Mouse (Mus musculus) lung, embryonic 14.5 days (tissue): ENCODE results near the gene Pde4c. TPM values are rescaled to one million over a fixed set of nuclear protein-coding genes. Genes with fewer than 3 reads are reported as not detected.
A peak's percentile ranks its signal among the peaks of the same experiment; 100 is the strongest.

Source experiments
- ATAC-seq: fragments of 200-750 bp; cut with Nextera tagmentation; 2 replicates; pipeline ENCODE4 v1.8.0; 2017; ENCODE audit warnings: mild to moderate bottlenecking, moderate TSS enrichment, moderate library complexity; ENCODE audit not compliant: insufficient read depth
- DNase-seq: peaks from one replicate; pipeline ENCODE4 v3.0.0-alpha.2; 2015
- H3K27ac ChIP-seq: fragments of 300-500 bp; sonication (generic); 2 replicates; pipeline ENCODE4 v1.5.1; 2014; ENCODE audit warnings: low read depth, mild to moderate bottlenecking, moderate library complexity
- H3K27me3 ChIP-seq: fragments of 300-500 bp; sonication (generic); 2 replicates; pipeline ENCODE4 v1.6.1; 2014; ENCODE audit warnings: low read length, control low read depth; ENCODE audit not compliant: insufficient read depth
- H3K36me3 ChIP-seq: fragments of 300-500 bp; sonication (generic); 2 replicates; pipeline ENCODE4 v1.6.1; 2014; ENCODE audit warnings: control low read depth; ENCODE audit not compliant: insufficient read depth
- H3K4me1 ChIP-seq: fragments of 300-500 bp; sonication (generic); 2 replicates; pipeline ENCODE4 v1.6.1; 2014; ENCODE audit warnings: antibody characterized with exemption, control low read depth; ENCODE audit not compliant: insufficient read depth
- H3K4me2 ChIP-seq: fragments of 300-500 bp; sonication (generic); 2 replicates; pipeline ENCODE4 v1.6.1; 2014; ENCODE audit warnings: mild to moderate bottlenecking
- H3K4me3 ChIP-seq: fragments of 300-500 bp; sonication (generic); 2 replicates; pipeline ENCODE4 v1.5.1; 2014; ENCODE audit warnings: low read depth, low read length
- H3K9ac ChIP-seq: fragments of 300-500 bp; sonication (generic); 2 replicates; pipeline ENCODE4 v1.6.1; 2014
- H3K9me3 ChIP-seq: fragments of 300-500 bp; sonication (generic); 2 replicates; pipeline ENCODE4 v1.6.1; 2016; ENCODE audit warnings: low read depth, low read length, control low read depth
- CTCF ChIP-seq: IDR thresholded peaks from 2 replicates; pipeline ENCODE4 v1.5.1; 2016; ENCODE audit warnings: antibody characterized with exemption, low read depth
- WGBS: fragments of 180-500 bp; shearing (Covaris S2); extraction: QIAGEN DNeasy Blood & Tissue Kit; methylation state at CpG from one replicate; pipeline ENCODE4 v1.1.7; 2014; 5-methylcytosine and 5-hydroxymethylcytosine counted together
- microRNA-seq: library from miRNA; unstranded; fragments of <30 nt; microRNA quantifications from one replicate; pipeline ENCODE4, GENCODE M21; 2016; ENCODE audit warnings: borderline number of aligned reads
- polyA plus RNA-seq: library from polyadenylated mRNA; unstranded; fragments of >200 nt; fragmentation: Nextera tagmentation; extraction: Ambion mirVana; gene quantifications from 2 replicates; pipeline ENCODE4 v1.2.1, GENCODE M21; 2014

Gene Pde4c
- polyA plus RNA-seq, 1 experiment from 2014 or later = 0.17 TPM

DNA sequence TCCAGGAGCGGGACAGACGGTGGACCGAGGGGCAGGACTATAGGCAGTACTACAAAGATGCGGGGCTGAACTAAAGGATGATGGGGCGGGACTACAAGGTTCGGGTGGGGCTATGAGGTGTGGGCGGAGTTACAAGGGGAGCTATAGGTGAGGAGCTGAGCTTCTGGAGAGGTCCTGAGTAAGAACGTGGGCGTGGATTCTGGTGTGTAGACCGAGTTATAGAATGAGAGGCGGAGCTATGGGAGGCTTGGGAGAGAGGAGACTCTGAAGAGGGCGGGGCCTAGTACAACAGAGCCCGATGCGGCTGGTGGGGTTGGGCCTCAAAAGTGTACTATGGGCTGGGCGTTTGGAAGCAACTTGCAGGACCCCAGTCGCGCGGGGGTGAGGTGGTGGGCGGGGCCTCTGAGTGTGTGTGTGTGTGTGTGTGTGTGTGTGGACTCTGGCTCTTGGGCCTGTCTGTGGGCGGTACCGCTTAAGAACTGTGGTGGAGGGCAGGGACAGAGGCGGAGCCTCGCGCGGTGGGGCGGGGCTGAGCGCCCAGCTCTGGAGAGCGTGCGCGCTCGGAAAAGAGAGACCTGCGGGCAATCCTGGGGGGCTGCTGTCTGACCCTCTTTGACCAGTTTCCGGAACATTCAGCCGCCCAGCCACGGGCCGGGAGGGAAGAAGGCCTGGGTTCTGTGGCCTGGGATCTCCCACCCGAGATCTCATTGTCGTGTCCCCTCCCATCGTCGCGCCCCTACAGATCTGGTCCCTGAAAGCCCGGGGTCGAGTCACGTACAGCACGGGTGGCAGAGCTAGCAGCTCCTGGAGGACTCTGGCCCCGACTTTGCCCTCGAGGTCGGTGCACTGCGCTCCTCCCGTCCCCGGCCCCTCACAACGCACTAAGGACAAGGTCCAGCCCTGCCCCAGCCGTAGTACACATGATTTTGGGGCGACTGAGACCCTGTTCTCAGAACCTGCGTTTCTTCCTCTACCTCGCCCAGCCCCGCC, 73.9 kb downstream of the Pde4c start:
- H3K4me3 ChIP-seq = peak overlapping the region; percentile 52
- under 1% methylated on average over 56 of the region's 57 CpGs for WGBS
- H3K4me1 ChIP-seq = peaks cover 8% of the 10 kb centered on the region
- DNase-seq = peak; percentile 93
- TF ChIP-seq CTCF = no peak
- no peak overlapping the region for H3K27ac ChIP-seq
- H3K9me3 ChIP-seq = no peaks in the 10 kb centered on the region
- H3K4me2 ChIP-seq = peak overlapping the region; percentile 91
- no peaks in the 10 kb centered on the region for H3K36me3 ChIP-seq
- peak; percentile 84 for ATAC-seq
- peak overlapping the region; percentile 50 for H3K9ac ChIP-seq
- peaks cover 23% of the 10 kb centered on the region for H3K27me3 ChIP-seq

DNA sequence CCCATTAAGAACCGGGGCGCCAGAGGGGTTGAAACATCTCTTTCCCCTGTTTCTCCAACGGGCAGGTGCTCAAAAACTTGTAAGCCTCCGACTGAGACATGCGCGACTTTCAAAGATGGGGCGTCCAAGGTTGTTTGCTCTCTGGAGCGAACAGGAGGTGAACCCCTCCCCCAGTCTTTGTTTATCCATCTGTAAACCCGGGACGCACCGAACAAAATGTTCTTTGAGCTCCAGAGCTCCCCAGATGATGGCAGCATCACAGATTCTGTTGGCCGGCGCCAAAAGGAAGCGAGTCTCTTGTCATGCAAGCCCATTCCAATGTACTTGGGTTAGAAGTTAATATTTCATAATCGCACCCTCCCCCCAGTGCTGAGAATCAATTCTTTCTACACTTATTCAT, 74.8 kb downstream of the Pde4c start:
- H3K4me1 ChIP-seq = 0 out of 2 replicates have a peak, but pooled peaks cover 4% of the 10 kb centered on the region
- no peak overlapping the region for H3K27ac ChIP-seq
- TF ChIP-seq CTCF = no peak
- H3K27me3 ChIP-seq = peaks cover 25% of the 10 kb centered on the region
- ATAC-seq (no peak), DNase-seq (peak; percentile 27)
- H3K9me3 ChIP-seq = no peaks in the 10 kb centered on the region
- no peak overlapping the region for H3K9ac ChIP-seq
- WGBS = 9% methylated on average over 15 of the region's 15 CpGs
- H3K36me3 ChIP-seq = no peaks in the 10 kb centered on the region
- H3K4me2 ChIP-seq = peak overlapping the region; percentile 91
- peak overlapping the region; percentile 52 for H3K4me3 ChIP-seq

DNA sequence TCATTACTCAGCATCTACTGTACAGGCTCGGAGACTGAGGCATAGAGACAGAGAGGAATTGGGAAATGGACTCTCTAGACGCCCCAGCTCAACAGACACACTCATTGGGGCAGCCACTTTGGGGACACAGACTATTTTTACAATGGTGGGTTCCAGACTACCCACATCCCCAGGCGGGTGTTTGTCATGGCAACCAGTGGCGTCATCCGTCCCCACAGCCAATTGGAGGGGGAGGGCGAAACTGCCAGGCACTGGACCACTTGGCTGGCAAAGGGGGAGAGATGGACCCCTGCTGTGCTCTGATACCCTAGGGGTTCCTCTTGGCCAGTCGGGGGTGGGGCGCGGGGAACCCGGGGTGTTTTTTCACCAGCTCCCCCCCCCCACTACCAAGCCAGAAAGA, 77.1 kb downstream of the Pde4c start:
- Histone ChIP-seq H3K27ac (no peak overlapping the region), H3K9me3 (no peaks in the 10 kb centered on the region), H3K4me1 (peaks cover 9% of the 10 kb centered on the region; the same call in 1 of the 2 replicates), H3K9ac (no peak overlapping the region), H3K36me3 (no peaks in the 10 kb centered on the region), H3K4me3 (no peak overlapping the region), H3K4me2 (no peak overlapping the region), H3K27me3 (peaks cover 37% of the 10 kb centered on the region)
- TF ChIP-seq CTCF = no peak
- ATAC-seq = no peak
- DNase-seq = no peak
- 59% methylated on average over 10 of the region's 10 CpGs for WGBS

Small RNA genes lying within 50 kb of the gene (microRNA-seq; reads per million reads assigned to microRNA genes)
- gene Mir7240 = not detected

Other genes with a start within 250 kb of the Pde4c start
- gene Klhl26, start 246.8 kb upstream of the Pde4c start, polyA plus RNA-seq = 21.8 and 24.4 TPM in 2 replicates
- 6.7 and 8.3 TPM in 2 replicates for gene Tmem59l, start 236.4 kb upstream of the Pde4c start, polyA plus RNA-seq
- gene Crlf1, start 230.6 kb upstream of the Pde4c start, polyA plus RNA-seq = 151 and 165 TPM in 2 replicates
- gene Rex1bd, start 217.0 kb upstream of the Pde4c start, polyA plus RNA-seq = 113 and 126 TPM in 2 replicates
- gene Uba52, start 212.9 kb upstream of the Pde4c start, polyA plus RNA-seq = 964 and 1,036 TPM in 2 replicates
- gene Fkbp8, start 196.0 kb upstream of the Pde4c start, polyA plus RNA-seq = 239 and 245 TPM in 2 replicates
- 56.3 and 59.0 TPM in 2 replicates for gene Kxd1, start 195.8 kb upstream of the Pde4c start, polyA plus RNA-seq
- gene Ell, start 184.3 kb upstream of the Pde4c start, polyA plus RNA-seq = 18.5 and 20.0 TPM in 2 replicates
- gene Isyna1, start 129.3 kb upstream of the Pde4c start, polyA plus RNA-seq = 91.6 and 107 TPM in 2 replicates
- gene Ssbp4, start 114.8 kb upstream of the Pde4c start, polyA plus RNA-seq = 127 and 143 TPM in 2 replicates
- 1.9 TPM in 2 replicates for gene Lrrc25, start 107.6 kb upstream of the Pde4c start, polyA plus RNA-seq
- 0.12 and 0.22 TPM in 2 replicates for gene Gdf15, start 91.3 kb upstream of the Pde4c start, polyA plus RNA-seq
- gene Pgpep1, start 63.3 kb upstream of the Pde4c start, polyA plus RNA-seq = 46.6 and 48.2 TPM in 2 replicates
- 305 and 327 TPM in 2 replicates for gene Lsm4, start 50.5 kb upstream of the Pde4c start, polyA plus RNA-seq
- 70.1 and 72.9 TPM in 2 replicates for gene Jund, start 24.8 kb upstream of the Pde4c start, polyA plus RNA-seq
- gene Iqcn, start 20.3 kb upstream of the Pde4c start, polyA plus RNA-seq = 0.04 TPM in 1 of 2 replicates, not detected in the other
- not detected in 2 replicates for gene Gm3336, start 5.2 kb upstream of the Pde4c start, polyA plus RNA-seq
- 10.5 and 12.0 TPM in 2 replicates for gene Rab3a, start 31.0 kb downstream of the Pde4c start, polyA plus RNA-seq
- gene Mpv17l2, start 37.2 kb downstream of the Pde4c start, polyA plus RNA-seq = 27.9 and 29.4 TPM in 2 replicates
- gene Pik3r2, start 53.0 kb downstream of the Pde4c start, polyA plus RNA-seq = 46.5 and 52.4 TPM in 2 replicates
- gene Mast3, start 81.3 kb downstream of the Pde4c start, polyA plus RNA-seq = 16.1 and 18.0 TPM in 2 replicates
- 0.17 TPM in 1 of 2 replicates, not detected in the other for gene Il12rb1, start 84.7 kb downstream of the Pde4c start, polyA plus RNA-seq
- gene Arrdc2, start 116.0 kb downstream of the Pde4c start, polyA plus RNA-seq = 4.3 and 4.4 TPM in 2 replicates
- gene Kcnn1, start 139.5 kb downstream of the Pde4c start, polyA plus RNA-seq = 0.54 and 0.72 TPM in 2 replicates
- gene Ccdc124, start 150.2 kb downstream of the Pde4c start, polyA plus RNA-seq = 121 and 125 TPM in 2 replicates
- gene Slc5a5, start 169.0 kb downstream of the Pde4c start, polyA plus RNA-seq = 0.12 and 0.16 TPM in 2 replicates
- 5,317 and 5,483 TPM in 2 replicates for gene Rpl18a, start 173.7 kb downstream of the Pde4c start, polyA plus RNA-seq
- gene Map1s, start 182.2 kb downstream of the Pde4c start, polyA plus RNA-seq = 53.3 and 54.4 TPM in 2 replicates